ENCODE assay signal across 24 mouse cellular contexts in genomic region chr16:77461459-77461858, GRCm38 (mm10).
DNase-seq lines count a peak whose midpoint lies in the region; ATAC-seq and TF ChIP-seq lines count a peak whose summit lies in the region.
"Had no signal": no experiment of that assay in that cellular context is flagged by ENCODE, and none has a peak within 500 bp of the region (broad histone marks: within the 10 kb centered on the region; RNA-seq: fewer than 3 reads in every experiment).

No protein-coding gene starts in this region.

- ATAC-seq in embryonic facial prominence, embryonic 14.5 days (ENCODE audit: low read depth), result peak; percentile 33; the same call in 1 of the 2 replicates
- ATAC-seq in midbrain, embryonic 13.5 days, result peak; percentile 30; the same call in 1 of the 2 replicates
- no peak for ATAC-seq in lung, postnatal 0 days
- ATAC-seq: forebrain, embryonic 14.5 days; intestine, postnatal 0 days; liver, embryonic 12.5 days; liver, postnatal 0 days had no signal

- no peaks in the 10 kb centered on the region for H3K9me3 ChIP-seq in embryonic facial prominence, embryonic 14.5 days (ENCODE audit: control insufficient read depth, low read length)
- no peaks in the 10 kb centered on the region for H3K9me3 ChIP-seq in embryonic facial prominence, embryonic 10.5 days
- no peaks in the 10 kb centered on the region for H3K9me3 ChIP-seq in midbrain, embryonic 13.5 days
- no peaks in the 10 kb centered on the region for H3K9me3 ChIP-seq in midbrain, embryonic 10.5 days (replicated peaks)
- no peaks in the 10 kb centered on the region for H3K9me3 ChIP-seq in lung, postnatal 0 days (ENCODE audit: low read length)
- H3K9me3 ChIP-seq: limb, embryonic 12.5 days; liver, embryonic 12.5 days; megakaryocyte, embryonic 14.5 days had no signal

- TF ChIP-seq POLR2A in brain, embryonic 14.5 days (IDR thresholded peaks at IDR 0.05; ENCODE audit: borderline replicate concordance, extremely low read depth, insufficient read depth, insufficient read length, poor library complexity, severe bottlenecking), result no peak

- no peaks in the 10 kb centered on the region for H3K36me3 ChIP-seq in embryonic facial prominence, embryonic 14.5 days (ENCODE audit: control insufficient read depth, insufficient read depth, low read length)
- H3K36me3 ChIP-seq in embryonic facial prominence, embryonic 10.5 days (replicated peaks), result no peaks in the 10 kb centered on the region
- H3K36me3 ChIP-seq in midbrain, embryonic 13.5 days, result no peaks in the 10 kb centered on the region
- peaks cover 3% of the 10 kb centered on the region; the same call in 1 of the 2 replicates for H3K36me3 ChIP-seq in midbrain, embryonic 10.5 days
- H3K36me3 ChIP-seq in lung, postnatal 0 days (ENCODE audit: insufficient read depth, low read length), result no peaks in the 10 kb centered on the region
- H3K36me3 ChIP-seq: limb, embryonic 12.5 days; liver, embryonic 12.5 days had no signal

- no peak overlapping the region for H3K4me3 ChIP-seq in embryonic facial prominence, embryonic 14.5 days (ENCODE audit: low read depth, low read length)
- H3K4me3 ChIP-seq in embryonic facial prominence, embryonic 10.5 days, result no peak overlapping the region
- H3K4me3 ChIP-seq in midbrain, embryonic 13.5 days (replicated peaks), result no peak overlapping the region
- H3K4me3 ChIP-seq in midbrain, embryonic 10.5 days, result no peak overlapping the region
- H3K4me3 ChIP-seq in lung, postnatal 0 days (ENCODE audit: low read depth, low read length), result no peak overlapping the region
- H3K4me3 ChIP-seq: limb, embryonic 12.5 days; liver, embryonic 12.5 days; megakaryocyte, embryonic 14.5 days had no signal

- WGBS in embryonic facial prominence, embryonic 14.5 days, result 79% methylated on average over 1 of the region's 1 CpGs
- 76% methylated on average over 1 of the region's 1 CpGs for WGBS in embryonic facial prominence, embryonic 10.5 days
- WGBS in midbrain, embryonic 13.5 days, result 41% methylated on average over 1 of the region's 1 CpGs
- 79% methylated on average over 1 of the region's 1 CpGs for WGBS in midbrain, embryonic 10.5 days
- 81% methylated on average over 1 of the region's 1 CpGs for WGBS in lung, postnatal 0 days

- no peak for TF ChIP-seq CTCF in brain, embryonic 14.5 days (IDR thresholded peaks at IDR 0.05; ENCODE audit: borderline replicate concordance, extremely low read depth, insufficient read depth, insufficient read length)
- no peak for TF ChIP-seq CTCF in lung, postnatal 0 days (IDR thresholded peaks at IDR 0.05)

- no peak overlapping the region for H3K9ac ChIP-seq in embryonic facial prominence, embryonic 14.5 days (ENCODE audit: low read depth, low read length)
- no peak overlapping the region for H3K9ac ChIP-seq in midbrain, embryonic 13.5 days (replicated peaks)
- no peak overlapping the region for H3K9ac ChIP-seq in lung, postnatal 0 days (replicated peaks; ENCODE audit: low read depth)
- H3K9ac ChIP-seq: limb, embryonic 12.5 days; liver, embryonic 12.5 days; liver, postnatal 0 days had no signal

- TF ChIP-seq EP300 in lung, postnatal 0 days (IDR thresholded peaks at IDR 0.05), result no peak

- no peaks in the 10 kb centered on the region for H3K27me3 ChIP-seq in embryonic facial prominence, embryonic 14.5 days (replicated peaks; ENCODE audit: control insufficient read depth, insufficient read depth, low read length)
- H3K27me3 ChIP-seq in embryonic facial prominence, embryonic 10.5 days (replicated peaks; ENCODE audit: low read depth, poor library complexity, severe bottlenecking), result no peaks in the 10 kb centered on the region
- no peaks in the 10 kb centered on the region for H3K27me3 ChIP-seq in midbrain, embryonic 13.5 days
- H3K27me3 ChIP-seq in midbrain, embryonic 10.5 days (ENCODE audit: low read depth, poor library complexity, severe bottlenecking), result no peaks in the 10 kb centered on the region
- no peaks in the 10 kb centered on the region for H3K27me3 ChIP-seq in lung, postnatal 0 days (replicated peaks; ENCODE audit: insufficient read depth, low read length)
- H3K27me3 ChIP-seq: CH12.LX; limb, embryonic 12.5 days; liver, embryonic 12.5 days; megakaryocyte, embryonic 14.5 days had no signal

- H3K4me2 ChIP-seq in embryonic facial prominence, embryonic 14.5 days (ENCODE audit: low read depth, low read length), result no peak overlapping the region
- H3K4me2 ChIP-seq in midbrain, embryonic 13.5 days (replicated peaks), result no peak overlapping the region
- no peak overlapping the region for H3K4me2 ChIP-seq in lung, postnatal 0 days (replicated peaks; ENCODE audit: low read depth, low read length)
- H3K4me2 ChIP-seq: limb, embryonic 12.5 days; liver, embryonic 12.5 days had no signal

- DNase-seq in embryonic facial prominence, embryonic 14.5 days (ENCODE audit: low spot score), result no peak
- no peak for DNase-seq in embryonic facial prominence, embryonic 10.5 days (ENCODE audit: low spot score)
- DNase-seq in midbrain, embryonic 10.5 days (ENCODE audit: low spot score), result no peak
- DNase-seq in brain, embryonic 14.5 days (ENCODE audit: low read depth), result peak; percentile 57
- DNase-seq in mesoderm, embryonic 11.5 days (ENCODE audit: low read depth, low spot score), result peak; percentile 32
- DNase-seq in lung, postnatal 0 days (ENCODE audit: low spot score), result no peak
- no peak for DNase-seq in thymus, postnatal 10 days (ENCODE audit: low spot score in 2 of 2)
- DNase-seq: adrenal gland, adult 8-10 months; cerebellum, adult 8-10 months; cerebellum, postnatal 25 days; gastrocnemius, postnatal 14 days; heart, postnatal 14 days; kidney, adult 9 months; kidney, postnatal 10 days; liver, postnatal 0 days; lung, postnatal 4 days; thymus, postnatal 14 days had no signal

- H3K27ac ChIP-seq in embryonic facial prominence, embryonic 14.5 days (replicated peaks; ENCODE audit: low read depth, low read length), result no peak overlapping the region
- no peak overlapping the region for H3K27ac ChIP-seq in embryonic facial prominence, embryonic 10.5 days (replicated peaks)
- peak overlapping the region; percentile 26; the same call in 1 of the 2 replicates for H3K27ac ChIP-seq in midbrain, embryonic 13.5 days
- H3K27ac ChIP-seq in midbrain, embryonic 10.5 days (replicated peaks), result no peak overlapping the region
- no peak overlapping the region for H3K27ac ChIP-seq in lung, postnatal 0 days (ENCODE audit: low read length)
- H3K27ac ChIP-seq: limb, embryonic 12.5 days; liver, embryonic 12.5 days had no signal

- no peaks in the 10 kb centered on the region for H3K4me1 ChIP-seq in embryonic facial prominence, embryonic 14.5 days (ENCODE audit: control insufficient read depth, insufficient read depth, low read length)
- H3K4me1 ChIP-seq in embryonic facial prominence, embryonic 10.5 days, result 0 out of 2 replicates have a peak, but pooled peaks cover 4% of the 10 kb centered on the region
- H3K4me1 ChIP-seq in midbrain, embryonic 13.5 days (replicated peaks), result peaks cover 12% of the 10 kb centered on the region; the same call in 1 of the 2 replicates
- H3K4me1 ChIP-seq in midbrain, embryonic 10.5 days, result peaks cover 7% of the 10 kb centered on the region; the same call in 1 of the 2 replicates
- H3K4me1 ChIP-seq in lung, postnatal 0 days (ENCODE audit: insufficient read depth, low read depth, low read length), result no peaks in the 10 kb centered on the region
- H3K4me1 ChIP-seq: limb, embryonic 12.5 days; liver, embryonic 12.5 days; megakaryocyte, embryonic 14.5 days had no signal

Comparison
In these comparisons a context has a peak if more than half of its experiments do, and no peak if none do; other contexts are left out.
1. DNase-seq: peak in brain, embryonic 14.5 days (single experiment) and mesoderm, embryonic 11.5 days (single experiment); none in embryonic facial prominence, embryonic 14.5 days (single experiment), embryonic facial prominence, embryonic 10.5 days (single experiment), midbrain, embryonic 10.5 days (single experiment), lung, postnatal 0 days (single experiment) and thymus, postnatal 10 days (0 of 2).